Mouse (Mus musculus) CH12.LX (cell line): ENCODE measurements around the gene Mfsd7a. TPM values are rescaled to one million over a fixed set of nuclear protein-coding genes. Genes with fewer than 3 reads are reported as not detected.

Experiments
- DNase-seq: peaks from one replicate; pipeline ENCODE4 v3.0.0-alpha.2; 2013; ENCODE audit errors: extremely low read depth
- H3K27ac ChIP-seq: 2 replicates; pipeline ENCODE4 v1.5.1; 2012; ENCODE audit warnings: low read depth, mild to moderate bottlenecking, control low read depth, moderate library complexity; ENCODE audit not compliant: insufficient read depth
- H3K27me3 ChIP-seq: replicated peaks from 2 replicates; pipeline ENCODE3; 2012; ENCODE audit warnings: inconsistent platforms
- H3K36me3 ChIP-seq, 2 experiments: replicated peaks in 1 of 2; 2 replicates each; pipeline versions ENCODE3 to v1.6.1; 2012; ENCODE audit warnings: inconsistent platforms in 1 of 2, low read length in 1 of 2, mild to moderate bottlenecking in 1 of 2, mixed read lengths in 1 of 2, moderate library complexity in 1 of 2; ENCODE audit not compliant: control insufficient read depth in 1 of 2, insufficient read depth in 1 of 2
- H3K4me1 ChIP-seq, 2 experiments: 2 replicates each; pipeline ENCODE4 v1.6.1; 2012; ENCODE audit warnings: inconsistent platforms in 1 of 2, moderate library complexity in 1 of 2; ENCODE audit not compliant: insufficient read depth in 2 of 2, control insufficient read depth in 1 of 2
- H3K4me2 ChIP-seq: 2 replicates; pipeline ENCODE4 v1.6.1; 2012; ENCODE audit warnings: low read depth, mild to moderate bottlenecking, control low read depth; ENCODE audit not compliant: poor library complexity, insufficient read depth, severe bottlenecking
- H3K4me3 ChIP-seq, 3 experiments: fragments of 150-350 bp in 1 of 3; sonication (generic) in 1 of 3; replicated peaks in 1 of 3; 2 replicates each; pipeline versions ENCODE3 to v1.5.1; 2011 to 2012; ENCODE audit warnings: low read depth in 2 of 3, low read length in 2 of 3, mild to moderate bottlenecking in 2 of 3, moderate library complexity in 2 of 3, control low read depth in 1 of 3, improper control_type of control experiment in 1 of 3, inconsistent platforms in 1 of 3, mixed read lengths in 1 of 3; ENCODE audit not compliant: poor library complexity in 1 of 3
- H3K79me2 ChIP-seq: replicated peaks from 2 replicates; pipeline ENCODE4 v1.6.1; 2012; ENCODE audit warnings: mild to moderate bottlenecking, moderate library complexity; ENCODE audit not compliant: control insufficient read depth, poor library complexity, insufficient read depth, severe bottlenecking; ENCODE audit errors: extremely low read depth
- H3K9ac ChIP-seq: 2 replicates; pipeline ENCODE4 v1.6.1; 2012; ENCODE audit warnings: low read depth, mild to moderate bottlenecking, control low read depth, moderate library complexity; ENCODE audit not compliant: insufficient read depth
- H3K9me3 ChIP-seq: replicated peaks from 2 replicates; pipeline ENCODE3; 2012; ENCODE audit warnings: low read length, inconsistent platforms, mixed read lengths
- CHD1 ChIP-seq: IDR thresholded peaks from 2 replicates; pipeline ENCODE4 v1.6.1; 2012; ENCODE audit warnings: low read depth, low read length, improper control_type of control experiment, inconsistent platforms
- CHD2 ChIP-seq: IDR thresholded peaks from 2 replicates; pipeline ENCODE4 v1.6.1; 2011; ENCODE audit warnings: low read length, improper control_type of control experiment
- CTCF ChIP-seq, 2 experiments: IDR thresholded peaks in 1 of 2; conservative IDR thresholded peaks in 1 of 2; 2 replicates each; pipeline ENCODE4 v1.5.1; 2011 to 2012; ENCODE audit warnings: low read depth in 2 of 2, low read length in 2 of 2, improper control_type of control experiment in 1 of 2, inconsistent platforms in 1 of 2, mild to moderate bottlenecking in 1 of 2, moderate library complexity in 1 of 2
- EP300 ChIP-seq: IDR thresholded peaks from 2 replicates; pipeline ENCODE4 v1.6.1; 2011; ENCODE audit warnings: low read length, improper control_type of control experiment
- GABPA ChIP-seq: IDR thresholded peaks from 2 replicates; pipeline ENCODE4 v1.6.1; 2012; ENCODE audit warnings: low read depth, low read length, improper control_type of control experiment, inconsistent platforms; ENCODE audit not compliant: insufficient replicate concordance
- HCFC1 ChIP-seq: IDR thresholded peaks from 2 replicates; pipeline ENCODE4 v1.6.1; 2012; ENCODE audit warnings: low read depth, mild to moderate bottlenecking, inconsistent platforms, low read length, improper control_type of control experiment
- MAFK ChIP-seq: IDR thresholded peaks from 2 replicates; pipeline ENCODE4 v1.6.1; 2011; ENCODE audit warnings: low read length, improper control_type of control experiment; ENCODE audit not compliant: insufficient replicate concordance
- MAZ ChIP-seq: IDR thresholded peaks from 2 replicates; pipeline ENCODE4 v1.6.1; 2012; ENCODE audit warnings: low read depth, mild to moderate bottlenecking, inconsistent platforms, low read length, improper control_type of control experiment, moderate library complexity
- MXI1 ChIP-seq: IDR thresholded peaks from 2 replicates; pipeline ENCODE4 v1.6.1; 2011; ENCODE audit warnings: mild to moderate bottlenecking, low read depth, low read length, improper control_type of control experiment
- MYC ChIP-seq: IDR thresholded peaks from 2 replicates; pipeline ENCODE4 v1.6.1; 2011; ENCODE audit warnings: low read depth, mild to moderate bottlenecking, improper control_type of control experiment, low read length
- PAX5 ChIP-seq: IDR thresholded peaks from 2 replicates; pipeline ENCODE4 v1.6.1; 2012; ENCODE audit warnings: low read length, inconsistent platforms, mixed read lengths
- POLR2A ChIP-seq: IDR thresholded peaks from 2 replicates; pipeline ENCODE4 v1.6.1; 2011; ENCODE audit warnings: low read depth, mild to moderate bottlenecking, improper control_type of control experiment, low read length
- POLR2AphosphoS2 ChIP-seq: IDR thresholded peaks from 2 replicates; pipeline ENCODE4 v1.6.1; 2011; ENCODE audit warnings: low read depth, low read length, improper control_type of control experiment
- RAD21 ChIP-seq: IDR thresholded peaks from 2 replicates; pipeline ENCODE4 v1.6.1; 2011; ENCODE audit warnings: low read depth, mild to moderate bottlenecking, low read length, improper control_type of control experiment, moderate library complexity
- RCOR1 ChIP-seq: conservative IDR thresholded peaks from 2 replicates; pipeline ENCODE4 v1.6.1; 2012; ENCODE audit warnings: low read depth, mild to moderate bottlenecking, inconsistent platforms, low read length, improper control_type of control experiment
- SMC3 ChIP-seq: IDR thresholded peaks from 2 replicates; pipeline ENCODE4 v1.6.1; 2011; ENCODE audit warnings: low read depth, low read length, improper control_type of control experiment
- TBP ChIP-seq: conservative IDR thresholded peaks from 2 replicates; pipeline ENCODE4 v1.6.1; 2011; ENCODE audit warnings: low read depth, low read length, improper control_type of control experiment
- TCF12 ChIP-seq: IDR thresholded peaks from 2 replicates; pipeline ENCODE4 v1.6.1; 2014; ENCODE audit warnings: low read depth, mild to moderate bottlenecking, inconsistent platforms, low read length, improper control_type of control experiment
- USF1 ChIP-seq: IDR thresholded peaks from 2 replicates; pipeline ENCODE4 v1.6.1; 2014; ENCODE audit warnings: low read depth, mild to moderate bottlenecking, inconsistent platforms, low read length, improper control_type of control experiment
- USF2 ChIP-seq: conservative IDR thresholded peaks from 2 replicates; pipeline ENCODE4 v1.6.1; 2011; ENCODE audit warnings: low read depth, low read length, improper control_type of control experiment
- ZC3H11A ChIP-seq: IDR thresholded peaks from 2 replicates; pipeline ENCODE4 v1.6.1; 2012; ENCODE audit warnings: low read depth, mild to moderate bottlenecking, inconsistent platforms, low read length, improper control_type of control experiment
- dilution Hi-C: fragments of 300-500 bp; cut with MboI; formaldehyde crosslinking; loops from 2 replicates; pipeline ENCODE4 v1.14.3; 2020; ENCODE audit warnings: low sequenced_read_pairs; ENCODE audit not compliant: extremely low pct_unique_long_range_greater_than_20kb, extremely low pct_ligation_motif_present
- in situ Hi-C: fragments of 300-500 bp; cut with MboI; formaldehyde crosslinking; loops from 3 replicates; pipeline ENCODE4 v1.14.3; 2019; ENCODE audit warnings: low sequenced_read_pairs, low pct_ligation_motif_present, low pct_unique_long_range_greater_than_20kb, mixed read lengths
- polyA plus RNA-seq: library from polyadenylated mRNA; unstranded; fragments of >175 nt; gene quantifications from 2 replicates; pipeline ENCODE4 v1.2.1, GENCODE M21; 2012; ENCODE audit warnings: low read depth; ENCODE audit not compliant: insufficient read length
- total RNA-seq, 2 experiments: library from RNA; depleted of rRNA; stranded (reverse); fragments of 300-350 nt in 1 of 2; fragments of >200 nt in 1 of 2; gene quantifications; 2 replicates each; pipeline ENCODE4 v1.2.3; 2012 to 2014

The Mfsd7a gene
- total and polyA plus RNA-seq, 3 experiments: not detected

DNA sequence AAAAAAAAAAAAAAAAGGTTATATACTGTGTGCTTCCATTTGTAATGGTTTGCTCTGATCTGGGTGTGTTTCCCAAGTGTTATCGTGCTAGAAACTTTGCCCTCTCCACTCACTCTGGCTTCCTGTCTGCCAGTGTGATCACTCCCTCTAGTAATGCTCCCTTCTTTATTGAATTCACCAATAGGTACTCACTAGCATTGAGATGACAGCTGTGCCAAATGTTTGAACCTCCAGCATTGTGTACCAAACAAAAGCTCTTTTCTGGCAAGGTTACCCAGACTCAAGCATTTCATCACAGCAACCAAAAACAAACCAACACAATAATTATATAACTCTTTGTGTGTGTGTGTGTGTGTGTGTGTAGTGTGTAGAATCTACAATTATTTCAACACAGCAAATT, 2.9 kb upstream of the Mfsd7a start:
- no peak overlapping the region for H3K27ac ChIP-seq
- no peaks in the 10 kb centered on the region for H3K4me1 ChIP-seq
- H3K4me2 ChIP-seq: no peak overlapping the region
- H3K9me3 ChIP-seq: no peaks in the 10 kb centered on the region
- H3K36me3 ChIP-seq: no peaks in the 10 kb centered on the region
- no peaks in the 10 kb centered on the region for H3K79me2 ChIP-seq
- no peak overlapping the region for H3K4me3 ChIP-seq
- no peak for TF ChIP-seq TCF12
- no peak for TF ChIP-seq USF1
- TF ChIP-seq MAZ: no peak
- no peak for TF ChIP-seq PAX5
- no peak for TF ChIP-seq CTCF (conservative IDR thresholded peaks at IDR 0.05 in 1 of 2, IDR thresholded peaks at IDR 0.05 in 1 of 2; ENCODE audit: low read depth in 2 of 2, low read length in 2 of 2)
- no peak for TF ChIP-seq MAFK
- TF ChIP-seq RAD21: no peak
- no peak for TF ChIP-seq ZC3H11A
- TF ChIP-seq CHD1: no peak
- TF ChIP-seq GABPA: no peak
- no peak for TF ChIP-seq POLR2A
- in situ Hi-C loops: no loop called here
- DNase-seq: no peak
- H3K27me3 ChIP-seq: peaks cover 15% of the 10 kb centered on the region
- no peak overlapping the region for H3K9ac ChIP-seq
- dilution Hi-C loops: no loop called here

DNA sequence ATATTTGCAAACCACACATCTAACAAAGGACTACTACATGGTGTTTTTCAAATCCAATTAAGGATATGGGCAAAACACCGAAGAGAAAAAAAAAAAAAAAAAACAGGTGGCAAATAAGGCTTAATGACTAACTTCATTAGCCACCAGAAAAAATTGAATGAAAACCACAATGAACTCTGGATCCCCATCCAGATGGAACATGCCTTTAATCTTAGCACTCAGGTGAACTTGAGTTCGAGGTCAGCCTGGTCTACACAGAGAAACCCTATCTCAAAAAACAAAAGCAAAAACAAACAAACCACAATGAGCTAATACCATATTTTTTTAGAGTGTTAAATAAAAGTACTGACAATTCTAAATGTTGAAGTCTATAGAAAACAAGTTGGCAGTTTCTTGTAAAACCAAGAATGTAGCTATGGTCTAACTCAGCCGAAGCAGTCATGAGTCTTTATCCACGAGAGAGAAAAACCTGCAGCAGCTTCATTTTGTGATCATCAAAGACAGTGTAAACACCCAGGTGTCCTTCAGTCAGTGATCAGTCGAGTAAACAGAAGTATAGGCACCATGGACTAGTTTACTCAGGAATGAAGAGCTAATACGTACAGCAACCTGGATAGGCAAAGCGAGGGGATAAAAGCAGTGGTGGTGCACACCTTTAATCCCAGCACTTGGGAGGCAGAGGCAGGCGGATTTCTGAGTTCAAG, 2.3 kb upstream of the Mfsd7a start:
- no peak for TF ChIP-seq SMC3
- no peak for TF ChIP-seq POLR2AphosphoS2
- no peak for TF ChIP-seq EP300
- no peak for TF ChIP-seq RCOR1
- no peak for TF ChIP-seq MYC
- no peak for TF ChIP-seq USF1
- no peak for TF ChIP-seq HCFC1
- TF ChIP-seq ZC3H11A: no peak
- no peak for TF ChIP-seq USF2
- TF ChIP-seq CHD2: no peak
- TF ChIP-seq MAFK: no peak
- no peak for TF ChIP-seq CTCF (conservative IDR thresholded peaks at IDR 0.05 in 1 of 2, IDR thresholded peaks at IDR 0.05 in 1 of 2; ENCODE audit: low read depth in 2 of 2, low read length in 2 of 2)
- TF ChIP-seq MXI1: no peak
- no peak for TF ChIP-seq TBP
- no peak overlapping the region for H3K9ac ChIP-seq
- H3K4me3 ChIP-seq: no peak overlapping the region
- H3K9me3 ChIP-seq: no peaks in the 10 kb centered on the region
- peaks cover 20% of the 10 kb centered on the region for H3K27me3 ChIP-seq
- in situ Hi-C loops (no loop called here), dilution Hi-C loops (no loop called here)
- no peaks in the 10 kb centered on the region for H3K4me1 ChIP-seq
- no peak for DNase-seq
- no peaks in the 10 kb centered on the region for H3K36me3 ChIP-seq
- no peak overlapping the region for H3K27ac ChIP-seq
- no peaks in the 10 kb centered on the region for H3K79me2 ChIP-seq
- H3K4me2 ChIP-seq: no peak overlapping the region
